Mouse (Mus musculus) hindbrain, embryonic 14.5 days (tissue): ENCODE data around the gene Vwf. TPM values are rescaled to one million over a fixed set of nuclear protein-coding genes. Genes with fewer than 3 reads are reported as not detected.

ENCODE experiments used
- ATAC-seq: fragments of 200-750 bp; cut with Nextera tagmentation; 2 replicates; pipeline ENCODE4 v1.8.0; 2017; ENCODE audit warnings: moderate number of reproducible peaks, mild to moderate bottlenecking, moderate TSS enrichment, moderate library complexity; ENCODE audit not compliant: low FRiP score
- DNase-seq: peaks from one replicate; pipeline ENCODE4 v3.0.0-alpha.2; 2015; ENCODE audit warnings: low spot score
- H3K27ac ChIP-seq: fragments of 300-500 bp; sonication (generic); 2 replicates; pipeline ENCODE4 v1.5.1; 2014; ENCODE audit warnings: mild to moderate bottlenecking, moderate library complexity
- H3K27me3 ChIP-seq: fragments of 300-500 bp; sonication (generic); 2 replicates; pipeline ENCODE4 v1.6.1; 2014; ENCODE audit warnings: mild to moderate bottlenecking, low read length, mixed read lengths; ENCODE audit not compliant: control insufficient read depth, insufficient read depth
- H3K36me3 ChIP-seq: fragments of 300-500 bp; sonication (generic); replicated peaks from 2 replicates; pipeline ENCODE4 v1.6.1; 2014; ENCODE audit not compliant: control insufficient read depth, insufficient read depth
- H3K4me1 ChIP-seq: fragments of 300-500 bp; sonication (generic); replicated peaks from 2 replicates; pipeline ENCODE4 v1.6.1; 2014; ENCODE audit warnings: antibody characterized with exemption, low read length, mixed read lengths; ENCODE audit not compliant: control insufficient read depth, insufficient read depth
- H3K4me2 ChIP-seq: fragments of 300-500 bp; sonication (generic); replicated peaks from 2 replicates; pipeline ENCODE4 v1.6.1; 2014; ENCODE audit warnings: mild to moderate bottlenecking, moderate library complexity
- H3K4me3 ChIP-seq: fragments of 300-500 bp; sonication (generic); replicated peaks from 2 replicates; pipeline ENCODE4 v1.5.1; 2014; ENCODE audit warnings: mild to moderate bottlenecking, low read length
- H3K9ac ChIP-seq: fragments of 300-500 bp; sonication (generic); 2 replicates; pipeline ENCODE4 v1.6.1; 2014
- H3K9me3 ChIP-seq: fragments of 300-500 bp; sonication (generic); 2 replicates; pipeline ENCODE4 v1.6.1; 2016; ENCODE audit warnings: low read length; ENCODE audit not compliant: control insufficient read depth
- WGBS: fragments of 180-500 bp; shearing (Covaris S2); extraction: QIAGEN DNeasy Blood & Tissue Kit; methylation state at CpG from one replicate; pipeline ENCODE4 v1.1.7; 2014; 5-methylcytosine and 5-hydroxymethylcytosine counted together
- polyA plus RNA-seq: library from polyadenylated mRNA; unstranded; fragments of >200 nt; fragmentation: Nextera tagmentation; extraction: Ambion mirVana; gene quantifications from 2 replicates; pipeline ENCODE4 v1.2.1, GENCODE M21; 2014

Vwf gene
- polyA plus RNA-seq, 1 experiment from 2014 or later = 14.2 TPM

GRCm38 (mm10) chr6:125620764-125621163, 74.2 kb downstream of the Vwf start:
- WGBS = 48% methylated on average over 6 of the region's 6 CpGs
- H3K36me3 ChIP-seq = no peaks in the 10 kb centered on the region
- no peaks in the 10 kb centered on the region for H3K9me3 ChIP-seq
- no peak overlapping the region for H3K4me2 ChIP-seq
- DNase-seq (peak; percentile 75), ATAC-seq (peak; percentile 74)
- no peak overlapping the region for H3K27ac ChIP-seq
- H3K4me1 ChIP-seq = no peaks in the 10 kb centered on the region
- no peaks in the 10 kb centered on the region for H3K27me3 ChIP-seq
- no peak overlapping the region for H3K9ac ChIP-seq
- no peak overlapping the region for H3K4me3 ChIP-seq

GRCm38 (mm10) chr6:125622434-125622833, 75.9 kb downstream of the Vwf start:
- 67% methylated on average over 2 of the region's 2 CpGs for WGBS
- no peaks in the 10 kb centered on the region for H3K36me3 ChIP-seq
- no peaks in the 10 kb centered on the region for H3K9me3 ChIP-seq
- H3K27me3 ChIP-seq = no peaks in the 10 kb centered on the region
- DNase-seq (peak; percentile 65), ATAC-seq (no peak)
- no peaks in the 10 kb centered on the region for H3K4me1 ChIP-seq
- no peak overlapping the region for H3K27ac ChIP-seq
- H3K4me2 ChIP-seq = no peak overlapping the region
- H3K4me3 ChIP-seq = no peak overlapping the region
- H3K9ac ChIP-seq = no peak overlapping the region

GRCm38 (mm10) chr6:125640486-125640885, 93.9 kb downstream of the Vwf start:
- no peak overlapping the region for H3K9ac ChIP-seq
- H3K4me1 ChIP-seq = no peaks in the 10 kb centered on the region
- DNase-seq (no peak), ATAC-seq (no peak)
- H3K4me3 ChIP-seq = no peak overlapping the region
- no peaks in the 10 kb centered on the region for H3K9me3 ChIP-seq
- no peak overlapping the region for H3K27ac ChIP-seq
- no peaks in the 10 kb centered on the region for H3K36me3 ChIP-seq
- no peaks in the 10 kb centered on the region for H3K27me3 ChIP-seq
- H3K4me2 ChIP-seq = no peak overlapping the region
- WGBS = 82% methylated on average over 4 of the region's 4 CpGs

- no peak overlapping the region for H3K4me3 ChIP-seq
- H3K36me3 ChIP-seq = no peaks in the 10 kb centered on the region
- DNase-seq (no peak), ATAC-seq (no peak)
- H3K9me3 ChIP-seq = no peaks in the 10 kb centered on the region
- H3K27ac ChIP-seq = no peak overlapping the region
- WGBS = 84% methylated on average over 8 of the region's 8 CpGs
- no peak overlapping the region for H3K9ac ChIP-seq
- no peaks in the 10 kb centered on the region for H3K4me1 ChIP-seq
- H3K27me3 ChIP-seq = no peaks in the 10 kb centered on the region
- no peak overlapping the region for H3K4me2 ChIP-seq
Observed at GRCm38 (mm10) chr6:125641146-125641545, 94.6 kb downstream of the Vwf start.

- DNase-seq (no peak), ATAC-seq (no peak)
- WGBS = 85% methylated on average over 12 of the region's 12 CpGs
- Histone ChIP-seq H3K4me1 (no peaks in the 10 kb centered on the region), H3K36me3 (no peaks in the 10 kb centered on the region), H3K4me3 (no peak overlapping the region), H3K9ac (no peak overlapping the region), H3K27me3 (no peaks in the 10 kb centered on the region), H3K4me2 (no peak overlapping the region), H3K27ac (no peak overlapping the region), H3K9me3 (no peaks in the 10 kb centered on the region)
Observed at GRCm38 (mm10) chr6:125648964-125649363, 102.4 kb downstream of the Vwf start.

GRCm38 (mm10) chr6:125651335-125651734, 104.8 kb downstream of the Vwf start:
- DNase-seq (no peak), ATAC-seq (no peak)
- H3K36me3 ChIP-seq = no peaks in the 10 kb centered on the region
- no peaks in the 10 kb centered on the region for H3K9me3 ChIP-seq
- H3K27ac ChIP-seq = no peak overlapping the region
- no peak overlapping the region for H3K4me2 ChIP-seq
- 87% methylated on average over 3 of the region's 3 CpGs for WGBS
- no peak overlapping the region for H3K9ac ChIP-seq
- H3K27me3 ChIP-seq = no peaks in the 10 kb centered on the region
- H3K4me3 ChIP-seq = no peak overlapping the region
- H3K4me1 ChIP-seq = no peaks in the 10 kb centered on the region

- H3K4me3 ChIP-seq = no peak overlapping the region
- 85% methylated on average over 1 of the region's 1 CpGs for WGBS
- no peak overlapping the region for H3K27ac ChIP-seq
- H3K9me3 ChIP-seq = no peaks in the 10 kb centered on the region
- H3K36me3 ChIP-seq = no peaks in the 10 kb centered on the region
- ATAC-seq (no peak), DNase-seq (no peak)
- no peaks in the 10 kb centered on the region for H3K4me1 ChIP-seq
- H3K4me2 ChIP-seq = no peak overlapping the region
- H3K27me3 ChIP-seq = no peaks in the 10 kb centered on the region
- no peak overlapping the region for H3K9ac ChIP-seq
Observed at GRCm38 (mm10) chr6:125653416-125653815, 106.8 kb downstream of the Vwf start.

GRCm38 (mm10) chr6:125656921-125657320, 110.3 kb downstream of the Vwf start:
- Histone ChIP-seq H3K9ac (no peak overlapping the region), H3K27me3 (no peaks in the 10 kb centered on the region), H3K4me1 (no peaks in the 10 kb centered on the region), H3K36me3 (no peaks in the 10 kb centered on the region), H3K4me3 (no peak overlapping the region), H3K4me2 (no peak overlapping the region), H3K27ac (no peak overlapping the region), H3K9me3 (no peaks in the 10 kb centered on the region)
- DNase-seq (no peak), ATAC-seq (no peak)
- whole genome bisulfite sequencing = 86% methylated on average over 13 of the region's 13 CpGs

- no peaks in the 10 kb centered on the region for H3K27me3 ChIP-seq
- no peak overlapping the region for H3K9ac ChIP-seq
- no peak for ATAC-seq
- H3K4me3 ChIP-seq = no peak overlapping the region
- H3K36me3 ChIP-seq = no peaks in the 10 kb centered on the region
- no peak overlapping the region for H3K4me2 ChIP-seq
- WGBS = 94% methylated on average over 5 of the region's 5 CpGs
- no peaks in the 10 kb centered on the region for H3K9me3 ChIP-seq
- DNase-seq = no peak
- no peaks in the 10 kb centered on the region for H3K4me1 ChIP-seq
- H3K27ac ChIP-seq = no peak overlapping the region
Observed at GRCm38 (mm10) chr6:125657966-125658365, 111.4 kb downstream of the Vwf start.

- no peak for ATAC-seq
Observed at GRCm38 (mm10) chr6:125661106-125661877, 114.7 kb downstream of the Vwf start.

More at GRCm38 (mm10) chr6:125661106-125661877, 114.7 kb downstream of the Vwf start:
- Histone ChIP-seq H3K9ac (no peak overlapping the region), H3K4me3 (no peak overlapping the region), H3K27ac (no peak overlapping the region), H3K4me1 (no peaks in the 10 kb centered on the region), H3K9me3 (no peaks in the 10 kb centered on the region), H3K27me3 (no peaks in the 10 kb centered on the region), H3K36me3 (no peaks in the 10 kb centered on the region), H3K4me2 (no peak overlapping the region)
- DNase-seq = peak; percentile 71
- WGBS = 45% methylated on average over 14 of the region's 14 CpGs
